25 mouse cellular contexts compared by ENCODE assay signal in genomic region chr3:153536260-153536659, GRCm38 (mm10).
DNase-seq lines count a peak whose midpoint lies in the region; ATAC-seq and TF ChIP-seq lines count a peak whose summit lies in the region.
"Had no signal": no experiment of that assay in that cellular context is flagged by ENCODE, and none has a peak within 500 bp of the region (broad histone marks: within the 10 kb centered on the region; RNA-seq: fewer than 3 reads in every experiment).

No protein-coding gene starts in this region.

- H3K4me3 ChIP-seq in forebrain, embryonic 12.5 days (replicated peaks) = no peak overlapping the region
- H3K4me3 ChIP-seq in forebrain, embryonic 11.5 days (ENCODE audit: low read depth, low read length) = no peak overlapping the region
- no peak overlapping the region for H3K4me3 ChIP-seq in layer of hippocampus, adult 2 months
- H3K4me3 ChIP-seq in forebrain, embryonic 14.5 days (ENCODE audit: low read depth, low read length) = no peak overlapping the region
- H3K4me3 ChIP-seq in forebrain, postnatal 0 days (ENCODE audit: low read depth, low read length) = no peak overlapping the region
- H3K4me3 ChIP-seq in left cerebral cortex, adult 2 months = no peak overlapping the region
- H3K4me3 ChIP-seq: heart, embryonic 12.5 days; heart, embryonic 15.5 days; hindbrain, embryonic 10.5 days; hindbrain, embryonic 13.5 days; intestine, embryonic 15.5 days had no signal

- H3K36me3 ChIP-seq in forebrain, embryonic 12.5 days (replicated peaks) = no peaks in the 10 kb centered on the region
- no peaks in the 10 kb centered on the region for H3K36me3 ChIP-seq in forebrain, embryonic 11.5 days (ENCODE audit: control insufficient read depth, insufficient read depth, low read length)
- no peaks in the 10 kb centered on the region for H3K36me3 ChIP-seq in forebrain, embryonic 14.5 days (ENCODE audit: control insufficient read depth, insufficient read depth, low read length)
- H3K36me3 ChIP-seq in forebrain, postnatal 0 days (ENCODE audit: insufficient read depth) = no peaks in the 10 kb centered on the region
- H3K36me3 ChIP-seq: heart, embryonic 12.5 days; heart, embryonic 15.5 days; hindbrain, embryonic 10.5 days; hindbrain, embryonic 13.5 days; intestine, embryonic 15.5 days had no signal

- no peaks in the 10 kb centered on the region for H3K27me3 ChIP-seq in forebrain, embryonic 12.5 days
- H3K27me3 ChIP-seq in forebrain, embryonic 11.5 days (ENCODE audit: control insufficient read depth, insufficient read depth, low read length) = no peaks in the 10 kb centered on the region
- H3K27me3 ChIP-seq in forebrain, embryonic 14.5 days (replicated peaks; ENCODE audit: control insufficient read depth, insufficient read depth, low read length) = no peaks in the 10 kb centered on the region
- H3K27me3 ChIP-seq in forebrain, postnatal 0 days (ENCODE audit: insufficient read depth, low read length) = no peaks in the 10 kb centered on the region
- H3K27me3 ChIP-seq: heart, embryonic 12.5 days; heart, embryonic 15.5 days; hindbrain, embryonic 13.5 days; intestine, embryonic 15.5 days; Patski had no signal

- 70% methylated on average over 4 of the region's 4 CpGs for WGBS in forebrain, embryonic 12.5 days
- WGBS in forebrain, embryonic 11.5 days = 84% methylated on average over 4 of the region's 4 CpGs
- 60% methylated on average over 4 of the region's 4 CpGs for WGBS in forebrain, embryonic 14.5 days
- 44% methylated on average over 4 of the region's 4 CpGs for WGBS in forebrain, postnatal 0 days

- no peaks in the 10 kb centered on the region for H3K9me3 ChIP-seq in forebrain, embryonic 12.5 days
- no peaks in the 10 kb centered on the region for H3K9me3 ChIP-seq in forebrain, embryonic 11.5 days (ENCODE audit: control insufficient read depth, low read length)
- H3K9me3 ChIP-seq in forebrain, embryonic 14.5 days (replicated peaks; ENCODE audit: control insufficient read depth, low read length) = no peaks in the 10 kb centered on the region
- no peaks in the 10 kb centered on the region for H3K9me3 ChIP-seq in forebrain, postnatal 0 days (ENCODE audit: low read length)
- H3K9me3 ChIP-seq: heart, embryonic 12.5 days; heart, embryonic 15.5 days; hindbrain, embryonic 10.5 days; hindbrain, embryonic 13.5 days; intestine, embryonic 15.5 days had no signal

- peak overlapping the region; percentile 19; the same call in 1 of the 2 replicates for H3K27ac ChIP-seq in forebrain, embryonic 12.5 days
- H3K27ac ChIP-seq in forebrain, embryonic 11.5 days (ENCODE audit: low read depth, low read length) = no peak overlapping the region
- H3K27ac ChIP-seq in layer of hippocampus, adult 2 months = peak overlapping the region; percentile 87
- H3K27ac ChIP-seq in forebrain, embryonic 14.5 days (ENCODE audit: low read depth, low read length) = peak overlapping the region; percentile 63; the same call in 1 of the 2 replicates
- H3K27ac ChIP-seq in forebrain, postnatal 0 days (ENCODE audit: low read depth, low read length) = peak overlapping the region; percentile 66
- H3K27ac ChIP-seq in left cerebral cortex, adult 2 months = no peak overlapping the region
- H3K27ac ChIP-seq: heart, embryonic 15.5 days; hindbrain, embryonic 10.5 days; hindbrain, embryonic 13.5 days; intestine, embryonic 15.5 days had no signal

- H3K4me1 ChIP-seq in forebrain, embryonic 12.5 days = no peaks in the 10 kb centered on the region
- H3K4me1 ChIP-seq in forebrain, embryonic 11.5 days (replicated peaks; ENCODE audit: control insufficient read depth, insufficient read depth, low read length) = no peaks in the 10 kb centered on the region
- H3K4me1 ChIP-seq in forebrain, embryonic 14.5 days (ENCODE audit: control insufficient read depth, insufficient read depth, low read length) = peaks cover 2% of the 10 kb centered on the region; the same call in 1 of the 2 replicates
- H3K4me1 ChIP-seq in forebrain, postnatal 0 days (ENCODE audit: insufficient read depth) = peaks cover 3% of the 10 kb centered on the region
- H3K4me1 ChIP-seq: heart, embryonic 12.5 days; heart, embryonic 15.5 days; intestine, embryonic 15.5 days had no signal

- H3K4me2 ChIP-seq in forebrain, embryonic 12.5 days = no peak overlapping the region
- H3K4me2 ChIP-seq in forebrain, embryonic 11.5 days (ENCODE audit: low read depth, low read length, severe bottlenecking) = no peak overlapping the region
- no peak overlapping the region for H3K4me2 ChIP-seq in forebrain, embryonic 14.5 days (ENCODE audit: low read length)
- no peak overlapping the region for H3K4me2 ChIP-seq in forebrain, postnatal 0 days (ENCODE audit: low read depth)
- H3K4me2 ChIP-seq: heart, embryonic 12.5 days; heart, embryonic 15.5 days; hindbrain, embryonic 13.5 days; intestine, embryonic 15.5 days had no signal

- no peak overlapping the region for H3K9ac ChIP-seq in forebrain, embryonic 12.5 days
- H3K9ac ChIP-seq in forebrain, embryonic 11.5 days (ENCODE audit: low read length) = no peak overlapping the region
- no peak overlapping the region for H3K9ac ChIP-seq in forebrain, embryonic 14.5 days (ENCODE audit: low read length)
- no peak overlapping the region for H3K9ac ChIP-seq in forebrain, postnatal 0 days
- H3K9ac ChIP-seq: heart, embryonic 12.5 days; heart, embryonic 15.5 days; hindbrain, embryonic 13.5 days; intestine, embryonic 15.5 days had no signal

- intact Hi-C loops in left cerebral cortex, adult 2 months (cut with DNase I) = no loop called here

- TF ChIP-seq CTCF in layer of hippocampus, adult 2 months (conservative IDR thresholded peaks at IDR 0.05) = no peak
- TF ChIP-seq CTCF in forebrain, postnatal 0 days (IDR thresholded peaks at IDR 0.05; ENCODE audit: low read depth) = no peak
- TF ChIP-seq CTCF in left cerebral cortex, adult 2 months (IDR thresholded peaks at IDR 0.05) = no peak

- no peak for ATAC-seq in forebrain, embryonic 12.5 days (ENCODE audit: low FRiP score)
- ATAC-seq in forebrain, embryonic 11.5 days (replicated peaks; ENCODE audit: low FRiP score) = no peak
- peak; percentile 50; the same call in 1 of the 2 replicates for ATAC-seq in forebrain, embryonic 14.5 days
- ATAC-seq in forebrain, postnatal 0 days = peak; percentile 65
- no peak for ATAC-seq in erythroid progenitor cell, adult 5-6 weeks (replicated peaks; ENCODE audit: low FRiP score, poor library complexity, severe bottlenecking)
- ATAC-seq: hindbrain, embryonic 16.5 days; intestine, embryonic 15.5 days; Patski had no signal

- no peak for DNase-seq in forebrain, embryonic 11.5 days (ENCODE audit: low spot score)
- no peak for DNase-seq in layer of hippocampus, adult 2 months (ENCODE audit: low spot score in 2 of 2)
- no peak for DNase-seq in layer of hippocampus, postnatal 36 days
- DNase-seq in forebrain, embryonic 14.5 days (ENCODE audit: low spot score) = peak; percentile 55
- DNase-seq in forebrain, postnatal 0 days = peak; percentile 61
- DNase-seq in left cerebral cortex, adult 2 months (ENCODE audit: extremely low spot score in 1 of 2, low spot score in 2 of 2) = no peak
- DNase-seq: adrenal gland, postnatal 10 days; adrenal gland, postnatal 36 days; cerebellum, adult 11 months; cerebellum, adult 9-10 months; cerebellum, postnatal 14 days; gastrocnemius, postnatal 10 days; gastrocnemius, postnatal 36 days; heart, postnatal 10 days; heart, postnatal 36 days; kidney, adult 11 months had no signal

Comparison
In these comparisons a context has a peak if more than half of its experiments do, and no peak if none do; other contexts are left out.
1. ATAC-seq: peak in forebrain, embryonic 14.5 days (single experiment) and forebrain, postnatal 0 days (single experiment); none in forebrain, embryonic 12.5 days (single experiment), forebrain, embryonic 11.5 days (single experiment) and erythroid progenitor cell, adult 5-6 weeks (single experiment).
2. H3K27ac ChIP-seq: peak in forebrain, embryonic 12.5 days (single experiment), layer of hippocampus, adult 2 months (single experiment), forebrain, embryonic 14.5 days (single experiment) and forebrain, postnatal 0 days (single experiment); none in forebrain, embryonic 11.5 days (single experiment) and left cerebral cortex, adult 2 months (single experiment).
3. DNase-seq: peak in forebrain, embryonic 14.5 days (single experiment) and forebrain, postnatal 0 days (single experiment); none in forebrain, embryonic 11.5 days (single experiment), layer of hippocampus, adult 2 months (0 of 2), layer of hippocampus, postnatal 36 days (0 of 2) and left cerebral cortex, adult 2 months (0 of 2).